Mouse (Mus musculus) layer of hippocampus, adult 8-10 months (tissue): Measurements from ENCODE around the gene Fam169b. TPM values are rescaled to one million over a fixed set of nuclear protein-coding genes. Genes with fewer than 3 reads are reported as not detected.
A peak's percentile ranks its signal among the peaks of the same experiment; 100 is the strongest.

Source experiments
- DNase-seq, 2 experiments: peaks; one replicate each; pipeline ENCODE4 v3.0.0; 2022; ENCODE audit warnings: low spot score in 2 of 2
- total RNA-seq, 4 experiments: library from RNA; stranded (reverse); gene quantifications; 2 replicates each; pipeline ENCODE4 v1.2.4; 2022

The Fam169b gene
- total RNA-seq, 4 experiments from 2014 or later: 0.36 to 1.3 (median 0.81) TPM

- DNase-seq: peak in 1 of 2 experiments; percentile 29
Observed at GRCm38 (mm10) chr7:68318006-68318788, 44.6 kb downstream of the Fam169b start.

GRCm38 (mm10) chr7:68318979-68319378 is 45.3 kb downstream of the Fam169b start:
- no peak for DNase-seq

GRCm38 (mm10) chr7:68320078-68320810 is 46.6 kb downstream of the Fam169b start:
- DNase-seq: no peak

GRCm38 (mm10) chr7:68323051-68323450 is 49.4 kb downstream of the Fam169b start:
- DNase-seq: no peak

GRCm38 (mm10) chr7:68326190-68326722 is 52.6 kb downstream of the Fam169b start:
- DNase-seq: no peak

- DNase-seq: no peak
Observed at GRCm38 (mm10) chr7:68329000-68329399, 55.4 kb downstream of the Fam169b start.

GRCm38 (mm10) chr7:68332799-68333198 is 59.2 kb downstream of the Fam169b start:
- DNase-seq: no peak

- DNase-seq: no peak
Observed at GRCm38 (mm10) chr7:68337080-68337781, 63.6 kb downstream of the Fam169b start.

- DNase-seq: no peak
Observed at GRCm38 (mm10) chr7:68338680-68339079, 65.0 kb downstream of the Fam169b start.

GRCm38 (mm10) chr7:68344561-68344960 is 70.9 kb downstream of the Fam169b start:
- DNase-seq: no peak

- no peak for DNase-seq
Observed at GRCm38 (mm10) chr7:68345963-68346362, 72.3 kb downstream of the Fam169b start.

- no peak for DNase-seq
Observed at GRCm38 (mm10) chr7:68355325-68356076, 81.9 kb downstream of the Fam169b start.

GRCm38 (mm10) chr7:68357407-68357806 is 83.8 kb downstream of the Fam169b start:
- peak; percentile 32 to 75 for DNase-seq

- DNase-seq: no peak
Observed at GRCm38 (mm10) chr7:68362609-68363008, 89.0 kb downstream of the Fam169b start.

GRCm38 (mm10) chr7:68365711-68366110 is 92.1 kb downstream of the Fam169b start:
- peak in 1 of 2 experiments; percentile 8 for DNase-seq

- no peak for DNase-seq
Observed at GRCm38 (mm10) chr7:68368948-68369347, 95.3 kb downstream of the Fam169b start.

- DNase-seq: peak in 1 of 2 experiments; percentile 70
Observed at GRCm38 (mm10) chr7:68369694-68370093, 96.1 kb downstream of the Fam169b start.

GRCm38 (mm10) chr7:68374109-68374857 is 100.6 kb downstream of the Fam169b start:
- DNase-seq: peak; percentile 21 to 72

- no peak for DNase-seq
Observed at GRCm38 (mm10) chr7:68382187-68382586, 108.5 kb downstream of the Fam169b start.

- DNase-seq: no peak
Observed at GRCm38 (mm10) chr7:68386767-68387166, 113.1 kb downstream of the Fam169b start.
